Mouse (Mus musculus): ENCODE data around the gene Cdh6. TPM values are rescaled to one million over a fixed set of nuclear protein-coding genes. Genes with fewer than 3 reads are reported as not detected.

Gene Cdh6
- total RNA-seq, 2 experiments from 2014 or later = 26.8 to 27.7 TPM

GRCm38 (mm10) chr15:13084746-13085145 is 88.7 kb downstream of the Cdh6 start:
- intact Hi-C loops (cut with DNase I) = no loop called here
- no peak for DNase-seq (ENCODE audit: low spot score in 2 of 2)

DNA sequence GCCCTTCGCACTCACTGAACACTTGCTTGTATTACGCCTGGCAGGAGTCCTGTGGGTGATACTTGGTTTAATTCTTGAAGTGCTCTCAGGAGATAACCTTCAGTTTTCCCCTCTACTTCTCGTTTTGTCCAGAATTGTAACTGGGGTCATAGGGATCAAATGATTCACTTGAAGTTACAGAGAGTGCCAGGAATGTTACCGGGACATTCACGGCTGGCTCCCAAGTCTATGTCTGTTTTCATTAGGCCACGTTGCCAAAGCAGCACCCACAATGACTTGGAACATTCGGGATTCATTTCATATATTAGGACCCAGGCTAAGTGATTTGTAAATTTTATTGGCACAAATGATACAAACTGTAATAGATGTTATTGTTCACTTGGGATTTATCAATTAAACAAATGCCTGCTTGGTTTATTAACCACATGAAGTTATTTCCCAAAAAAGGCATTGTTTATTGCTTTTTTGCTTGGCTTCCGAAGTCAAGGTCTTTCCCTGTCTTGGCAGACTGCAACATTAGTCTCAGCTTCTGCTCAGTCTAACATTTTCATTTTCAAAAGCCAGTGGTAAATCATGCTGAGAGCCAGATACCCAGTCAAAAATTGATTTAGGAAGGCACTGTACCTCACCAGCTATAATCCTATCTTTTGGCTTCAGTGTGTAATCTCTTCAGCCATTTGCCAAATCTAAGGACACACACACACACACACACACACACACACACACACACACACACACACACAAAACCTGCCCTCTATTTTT is 96.4 kb downstream of the Cdh6 start:
- DNase-seq (ENCODE audit: low spot score in 2 of 2) = no peak
- intact Hi-C loops (cut with DNase I) = no loop called here

GRCm38 (mm10) chr15:13074047-13074446 is 99.4 kb downstream of the Cdh6 start:
- no peak for DNase-seq (ENCODE audit: low spot score in 2 of 2)
- intact Hi-C loops (cut with DNase I) = no loop called here

DNA sequence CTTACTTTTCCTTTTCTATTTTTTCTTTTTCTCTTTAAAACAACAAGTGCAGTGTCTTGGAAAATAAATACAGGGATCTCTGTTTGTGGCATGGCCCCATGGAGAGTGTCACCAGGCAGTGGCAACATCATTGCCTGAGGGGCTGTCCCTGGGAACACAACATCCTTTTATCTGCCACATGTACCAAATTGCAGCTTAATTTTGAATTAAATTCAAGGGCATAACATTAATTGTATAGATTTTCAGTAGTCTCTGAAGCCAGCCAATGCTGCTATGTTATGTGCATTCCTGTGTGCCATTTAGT is 105.3 kb downstream of the Cdh6 start:
- intact Hi-C loops (cut with DNase I) = no loop called here

GRCm38 (mm10) chr15:13067429-13068212 is 105.9 kb downstream of the Cdh6 start:
- DNase-seq (ENCODE audit: low spot score in 2 of 2) = no peak
- intact Hi-C loops (cut with DNase I) = no loop called here

More for the DNA sequence above, 105.3 kb downstream of the Cdh6 start:
- DNase-seq (ENCODE audit: low spot score in 2 of 2) = no peak

DNA sequence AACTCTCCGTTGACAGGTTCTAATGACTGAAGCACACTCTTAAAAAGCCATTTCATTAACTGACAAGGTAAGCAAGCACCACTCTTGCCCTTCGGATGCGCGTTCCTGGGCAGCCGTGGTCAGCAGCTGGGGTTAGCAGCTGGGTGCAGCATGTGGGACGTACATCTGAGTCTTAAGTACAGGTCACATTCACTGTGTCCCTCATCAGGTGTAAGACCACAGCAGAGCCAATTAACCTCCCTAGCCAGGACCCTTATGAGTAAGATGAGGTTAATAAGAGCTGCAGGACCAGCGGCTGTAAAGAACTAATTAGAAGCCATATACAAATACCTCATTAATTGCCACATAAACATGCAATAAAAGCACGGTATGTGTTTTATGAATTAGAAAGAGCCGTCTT is 106.7 kb downstream of the Cdh6 start:
- intact Hi-C loops (cut with DNase I) = no loop called here
- no peak for DNase-seq (ENCODE audit: low spot score in 2 of 2)

DNA sequence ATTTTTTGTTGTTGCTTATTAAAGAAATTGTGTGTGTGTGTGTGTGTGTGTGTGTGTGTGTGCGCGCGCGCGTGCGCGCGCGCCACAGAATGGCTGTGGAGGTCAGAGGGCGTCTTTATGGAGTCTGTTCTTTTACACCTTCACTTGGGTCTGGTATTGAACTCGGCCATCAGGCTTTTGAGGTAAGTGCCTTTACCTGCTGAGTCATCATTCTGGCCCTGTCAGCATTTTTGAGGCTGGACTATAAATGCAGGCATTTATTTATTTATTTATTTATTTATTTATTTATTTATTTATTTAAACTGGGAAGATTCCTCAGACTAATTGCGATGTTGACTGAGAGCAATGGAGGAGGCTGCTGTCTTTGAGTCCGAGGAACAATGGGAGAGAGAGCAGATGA is 109.8 kb downstream of the Cdh6 start:
- intact Hi-C loops (cut with DNase I) = no loop called here
- DNase-seq (ENCODE audit: low spot score in 2 of 2) = no peak

GRCm38 (mm10) chr15:13057728-13058127 is 115.7 kb downstream of the Cdh6 start:
- intact Hi-C loops (cut with DNase I) = no loop called here
- no peak for DNase-seq (ENCODE audit: low spot score in 2 of 2)

DNA sequence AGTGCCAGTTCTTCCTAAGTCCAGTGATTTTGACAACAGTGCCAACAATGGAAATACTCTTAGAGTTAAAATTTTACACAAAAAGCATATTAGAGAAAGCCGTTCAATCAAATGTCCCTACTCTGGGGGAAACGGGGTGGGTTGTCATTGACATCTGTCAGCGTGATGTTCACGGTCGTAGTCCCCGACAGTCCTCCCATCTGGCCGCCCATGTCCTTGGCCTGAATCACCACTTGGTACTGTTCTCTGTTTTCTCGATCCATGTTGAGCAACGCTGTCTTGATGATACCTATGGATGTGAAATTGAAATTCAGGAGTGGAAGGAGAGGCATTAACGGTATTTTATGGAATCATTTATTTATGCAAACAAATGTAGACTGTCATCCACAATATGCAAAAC is 116.2 kb downstream of the Cdh6 start:
- intact Hi-C loops (cut with DNase I) = no loop called here
- DNase-seq (ENCODE audit: low spot score in 2 of 2) = no peak

DNA sequence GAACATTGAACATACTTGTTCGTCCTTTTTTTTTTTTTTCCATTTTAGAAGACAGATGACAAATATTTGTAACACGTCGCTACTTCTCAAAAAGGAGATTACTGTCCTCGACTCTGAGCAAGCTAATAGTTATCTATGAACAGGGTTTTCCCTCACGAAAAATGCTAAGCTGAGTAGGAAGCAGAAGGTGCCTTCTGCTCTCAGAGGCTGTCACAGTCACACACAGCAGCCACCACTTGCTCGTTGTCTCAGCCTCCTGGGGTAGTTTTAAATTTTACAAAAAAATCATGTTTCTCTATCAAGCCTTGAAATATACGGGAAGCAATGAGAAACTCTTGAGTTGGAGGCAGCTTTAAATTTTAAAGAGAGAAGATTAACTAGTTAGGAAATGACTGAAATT is 125.6 kb downstream of the Cdh6 start:
- no peak for DNase-seq (ENCODE audit: low spot score in 2 of 2)
- intact Hi-C loops (cut with DNase I) = no loop called here

- no peak for DNase-seq (ENCODE audit: low spot score in 2 of 2)
- intact Hi-C loops (cut with DNase I) = loop anchor here (5.0 kb wide), 1 partner anchor 127 kb away; no protein-coding TSS in a partner anchor
Observed at GRCm38 (mm10) chr15:13034436-13034835, 139.0 kb downstream of the Cdh6 start.

DNA sequence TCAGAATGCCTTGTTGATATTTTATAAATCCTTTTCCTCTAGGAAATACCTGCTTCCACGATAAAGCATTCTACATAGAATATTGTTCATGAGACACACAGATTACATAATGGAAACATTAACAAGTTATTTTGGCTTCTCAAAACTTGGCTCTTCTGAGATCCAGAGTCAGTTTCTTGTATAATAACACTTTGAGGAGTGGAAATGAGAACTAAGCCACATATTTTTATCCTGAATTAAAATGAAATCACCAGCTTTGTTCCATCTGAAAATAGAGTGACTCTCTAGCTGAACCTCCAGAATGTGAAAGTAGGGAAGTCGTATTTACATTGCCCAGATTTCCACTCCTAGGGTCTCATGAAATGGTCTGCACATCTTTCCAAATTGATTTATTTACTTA is 142.8 kb downstream of the Cdh6 start:
- intact Hi-C loops (cut with DNase I) = loop anchor here (5.0 kb wide), 1 partner anchor 123 kb away; no protein-coding TSS in a partner anchor
- DNase-seq (ENCODE audit: low spot score in 2 of 2) = peak in 1 of 2 experiments; percentile 63

GRCm38 (mm10) chr15:13027513-13027912 is 146.0 kb downstream of the Cdh6 start:
- intact Hi-C loops (cut with DNase I) = no loop called here
- no peak for DNase-seq (ENCODE audit: low spot score in 2 of 2)

- DNase-seq (ENCODE audit: low spot score in 2 of 2) = no peak
- intact Hi-C loops (cut with DNase I) = no loop called here
Observed at GRCm38 (mm10) chr15:13016756-13017357, 156.6 kb downstream of the Cdh6 start.

GRCm38 (mm10) chr15:13008803-13009202 is 164.7 kb downstream of the Cdh6 start:
- intact Hi-C loops (cut with DNase I) = no loop called here

DNA sequence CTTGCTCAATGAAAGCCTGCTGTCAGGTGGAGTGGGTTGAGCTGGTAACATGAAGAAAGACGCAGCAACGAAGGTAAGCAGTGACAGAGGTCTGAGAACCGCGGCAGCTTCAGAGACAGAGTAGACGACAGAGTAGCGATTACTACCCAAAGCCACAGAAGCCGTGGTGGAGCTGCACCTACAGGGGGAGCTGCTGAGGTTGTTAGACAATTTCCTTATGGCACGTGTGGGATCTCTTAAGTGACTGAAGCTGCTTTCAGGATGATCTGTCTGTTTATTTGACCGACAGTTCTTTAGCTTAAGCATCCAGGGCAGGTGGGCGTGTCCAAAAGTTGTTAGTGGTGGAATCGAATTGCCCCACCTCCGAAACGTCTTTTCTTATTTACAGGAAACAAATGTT is 167.5 kb downstream of the Cdh6 start:
- intact Hi-C loops (cut with DNase I) = no loop called here
- DNase-seq (ENCODE audit: low spot score in 2 of 2) = no peak

More at GRCm38 (mm10) chr15:13008803-13009202, 164.7 kb downstream of the Cdh6 start:
- no peak for DNase-seq (ENCODE audit: low spot score in 2 of 2)

DNA sequence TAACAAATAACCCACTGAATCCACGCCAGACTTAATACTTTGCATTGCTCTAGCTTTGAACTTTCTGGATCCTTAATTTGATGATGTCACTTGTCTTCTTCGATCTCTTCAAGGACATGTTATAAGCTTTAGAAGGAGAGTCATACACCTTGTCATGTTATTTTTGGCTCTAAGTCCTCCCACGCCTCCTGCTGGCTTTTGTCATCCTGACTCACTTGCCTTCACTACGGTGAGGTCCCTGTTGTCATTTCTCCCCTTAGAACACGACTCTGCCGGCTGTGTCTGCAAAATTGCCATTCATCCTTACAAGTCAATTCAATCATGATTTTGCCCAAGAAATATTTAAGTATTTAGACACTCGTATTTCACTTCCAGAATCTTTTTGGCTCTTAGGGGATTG is 171.9 kb downstream of the Cdh6 start:
- intact Hi-C loops (cut with DNase I) = no loop called here
- peak in 1 of 2 experiments; percentile 12 for DNase-seq (ENCODE audit: low spot score in 2 of 2)

DNA sequence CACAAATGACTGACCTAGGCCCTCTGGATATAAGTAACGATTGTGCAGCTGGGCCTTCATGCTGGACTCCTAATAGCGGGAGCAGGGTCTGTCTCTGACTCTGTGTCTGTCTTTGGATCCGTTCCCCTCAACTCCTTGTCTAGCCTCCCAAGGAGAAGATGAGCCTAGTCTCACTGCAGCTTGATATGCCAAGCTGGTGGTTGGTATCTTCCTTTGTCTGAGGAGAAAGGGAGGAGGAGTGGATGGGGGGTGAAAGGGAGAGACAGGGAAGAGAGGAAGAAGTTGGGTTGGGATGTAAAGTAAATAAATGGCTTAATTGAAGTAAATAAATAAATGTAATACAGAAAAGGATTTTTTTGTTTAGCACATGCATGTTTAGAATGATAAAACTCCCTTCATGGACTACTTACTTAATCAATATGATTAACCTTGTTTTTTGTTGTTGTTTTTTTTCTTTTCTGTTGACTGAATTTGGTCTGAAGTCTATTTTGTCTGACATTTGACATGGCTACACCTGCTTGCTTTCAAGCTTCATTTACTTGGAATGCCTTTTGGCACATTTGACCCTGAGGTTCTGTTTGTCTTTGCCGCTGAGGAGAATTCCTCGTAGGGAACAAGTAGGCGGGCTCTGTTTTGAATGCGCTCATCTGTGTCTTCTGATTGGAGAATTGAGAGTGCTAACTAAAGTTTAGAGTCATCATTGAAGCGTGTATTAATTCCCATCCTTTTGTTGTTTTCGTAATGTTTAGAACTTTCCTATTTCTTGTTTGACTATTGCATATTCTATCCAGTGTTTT is 178.7 kb downstream of the Cdh6 start:
- intact Hi-C loops (cut with DNase I) = no loop called here
- no peak for DNase-seq (ENCODE audit: low spot score in 2 of 2)

Measured in left cerebral cortex, postnatal 25 days (tissue).